19 mouse cellular contexts compared by ENCODE assay signal in genomic region chr17:53564837-53565236, GRCm38 (mm10). TPM values are rescaled to one million over a fixed set of nuclear protein-coding genes. Genes with fewer than 3 reads are reported as not detected.
"Had no signal": no experiment of that assay in that cellular context is flagged by ENCODE, and none has a peak within 500 bp of the region (broad histone marks: within the 10 kb centered on the region; RNA-seq: fewer than 3 reads in every experiment).

No protein-coding gene starts in this region.

- DNase-seq: lung, adult 18-20 months; lung, postnatal 10 days; lung, postnatal 4 days; midbrain, embryonic 14.5 days; right cerebral cortex, postnatal 14 days; thymus, adult 2 months; thymus, postnatal 25 days; thymus, postnatal 4 days had no signal

- H3K27me3 ChIP-seq: midbrain, embryonic 12.5 days; neural tube, embryonic 13.5 days; neural tube, embryonic 15.5 days; stomach, embryonic 15.5 days had no signal

- H3K9ac ChIP-seq: lung, embryonic 14.5 days; midbrain, embryonic 12.5 days; neural tube, embryonic 13.5 days; neural tube, embryonic 15.5 days; stomach, embryonic 15.5 days had no signal

- H3K27ac ChIP-seq: midbrain, embryonic 10.5 days; midbrain, embryonic 12.5 days; neural tube, embryonic 13.5 days; neural tube, embryonic 15.5 days; stomach, embryonic 15.5 days; stomach, postnatal 0 days had no signal

- ATAC-seq: midbrain, embryonic 16.5 days had no signal

- H3K36me3 ChIP-seq: midbrain, embryonic 10.5 days; midbrain, embryonic 12.5 days; neural tube, embryonic 13.5 days; neural tube, embryonic 15.5 days; stomach, embryonic 15.5 days had no signal

- H3K4me2 ChIP-seq: lung, embryonic 14.5 days; midbrain, embryonic 12.5 days; neural tube, embryonic 13.5 days; neural tube, embryonic 15.5 days; stomach, embryonic 15.5 days had no signal

- H3K9me3 ChIP-seq: midbrain, embryonic 10.5 days; midbrain, embryonic 12.5 days; neural tube, embryonic 13.5 days; neural tube, embryonic 15.5 days; stomach, embryonic 15.5 days had no signal

- H3K4me3 ChIP-seq: midbrain, embryonic 10.5 days; midbrain, embryonic 12.5 days; neural tube, embryonic 13.5 days; neural tube, embryonic 15.5 days; stomach, embryonic 15.5 days had no signal

RNA-seq across cellular contexts. Expression of gene Pp2d1, which starts 25.6 kb away (rescaled TPM):
- total RNA-seq: megakaryocyte, adult 5-6 weeks had no signal
- polyA plus RNA-seq: spleen, adult 2 months; thymus, adult 2 months; urinary bladder, adult 2 months had no signal
